Mouse (Mus musculus) erythroid progenitor cell, adult 5-6 weeks (primary cell): ENCODE data around the gene Nfib. TPM values are rescaled to one million over a fixed set of nuclear protein-coding genes. Genes with fewer than 3 reads are reported as not detected.

Experiments used
- ATAC-seq: replicated peaks from 2 replicates; pipeline ENCODE4 v1.8.0; 2016; ENCODE audit warnings: moderate number of reproducible peaks, mild to moderate bottlenecking, moderate TSS enrichment, inconsistent platforms; ENCODE audit not compliant: poor library complexity, low FRiP score, severe bottlenecking
- total RNA-seq, 2 experiments: library from RNA; stranded (forward) in 1 of 2; stranded (reverse) in 1 of 2; fragments of 150-400 nt in 1 of 2; fragments of 186-747, 209-891 nt in 1 of 2; gene quantifications; 2 replicates each; pipeline versions ENCODE4 v1.2.3 to v1.2.4; 2015 to 2017; ENCODE audit warnings: low replicate concordance in 2 of 2

The Nfib gene
- total RNA-seq, 2 experiments from 2014 or later, result 1.3 TPM; not detected in 1

GRCm38 (mm10) chr4:82383991-82384731 lies 321.4 kb downstream of the Nfib start:
- no peak for ATAC-seq

- no peak for ATAC-seq
Measured at GRCm38 (mm10) chr4:82383346-82383745, 322.2 kb downstream of the Nfib start.

GRCm38 (mm10) chr4:82381786-82382185 lies 323.8 kb downstream of the Nfib start:
- ATAC-seq, result no peak

- no peak for ATAC-seq
Measured at GRCm38 (mm10) chr4:82380578-82380977, 325.0 kb downstream of the Nfib start.

GRCm38 (mm10) chr4:82378050-82378449 lies 327.5 kb downstream of the Nfib start:
- ATAC-seq, result no peak

GRCm38 (mm10) chr4:82377621-82378020 lies 327.9 kb downstream of the Nfib start:
- no peak for ATAC-seq

- ATAC-seq, result no peak
Measured at GRCm38 (mm10) chr4:82374560-82374959, 331.0 kb downstream of the Nfib start.

GRCm38 (mm10) chr4:82372217-82372616 lies 333.3 kb downstream of the Nfib start:
- ATAC-seq, result no peak

GRCm38 (mm10) chr4:82371471-82371870 lies 334.1 kb downstream of the Nfib start:
- no peak for ATAC-seq

- ATAC-seq, result no peak
Measured at GRCm38 (mm10) chr4:82369011-82369776, 336.4 kb downstream of the Nfib start.

- no peak for ATAC-seq
Measured at GRCm38 (mm10) chr4:82368091-82368775, 337.3 kb downstream of the Nfib start.

GRCm38 (mm10) chr4:82364696-82365385 lies 340.7 kb downstream of the Nfib start:
- ATAC-seq, result no peak

- ATAC-seq, result no peak
Measured at GRCm38 (mm10) chr4:82363951-82364350, 341.6 kb downstream of the Nfib start.

GRCm38 (mm10) chr4:82362294-82362693 lies 343.3 kb downstream of the Nfib start:
- ATAC-seq, result no peak

GRCm38 (mm10) chr4:82360081-82360511 lies 345.5 kb downstream of the Nfib start:
- no peak for ATAC-seq

- ATAC-seq, result no peak
Measured at GRCm38 (mm10) chr4:82359110-82359509, 346.4 kb downstream of the Nfib start.

GRCm38 (mm10) chr4:82349006-82349405 lies 356.5 kb downstream of the Nfib start:
- no peak for ATAC-seq

GRCm38 (mm10) chr4:82344787-82345186 lies 360.8 kb downstream of the Nfib start:
- ATAC-seq, result no peak

- ATAC-seq, result no peak
Measured at GRCm38 (mm10) chr4:82344224-82344623, 361.3 kb downstream of the Nfib start.

- no peak for ATAC-seq
Measured at GRCm38 (mm10) chr4:82338930-82339329, 366.6 kb downstream of the Nfib start.
